Mouse (Mus musculus) stomach, postnatal 0 days (tissue): ENCODE results near the gene Gatad2b.

Experiments used
- CTCF ChIP-seq: IDR thresholded peaks from 2 replicates; pipeline ENCODE4 v1.5.1; 2016; ENCODE audit warnings: antibody characterized with exemption, low read depth, mild to moderate bottlenecking, moderate library complexity
- EP300 ChIP-seq: optimal IDR thresholded peaks from 2 replicates; pipeline ENCODE3; 2016; ENCODE audit warnings: antibody characterized with exemption

GRCm38 (mm10) chr3:90362346-90362745 is 69.4 kb downstream of the Gatad2b start:
- TF ChIP-seq CTCF (no peak), EP300 (no peak)
